Mouse (Mus musculus): ENCODE measurements around the gene Ywhah. TPM values are rescaled to one million over a fixed set of nuclear protein-coding genes. Genes with fewer than 3 reads are reported as not detected.
"Not testable (repeated sequence)": the region's sequence is repeated elsewhere in the genome, so short reads cannot be mapped to it uniquely, and the experiment has no call there.

Gene Ywhah
- polyA plus RNA-seq, 1 experiment from 2014 or later: 435 TPM

DNA sequence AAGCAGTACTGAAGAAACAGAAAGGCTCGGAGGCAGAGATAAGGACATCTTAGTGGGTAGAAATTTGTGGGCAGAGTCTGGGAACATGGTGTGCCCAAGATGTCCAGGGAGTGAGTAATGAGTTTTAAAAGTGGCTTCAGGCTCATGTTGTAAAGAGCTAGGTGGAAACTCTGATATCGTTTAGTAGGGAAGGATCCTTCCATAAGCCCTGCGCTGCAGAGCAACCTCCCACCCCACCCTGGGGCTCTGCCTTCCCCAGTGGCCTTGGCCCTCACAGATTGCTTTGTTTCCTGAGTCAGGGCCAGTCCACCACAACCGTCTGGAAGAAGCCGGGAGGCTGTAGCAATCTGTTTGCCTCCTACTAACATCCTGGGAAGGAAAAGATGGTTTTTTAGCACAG is 3.0 kb upstream of the Ywhah start:
- WGBS: 84% methylated on average over 5 of the region's 5 CpGs
- H3K36me3 ChIP-seq: no peaks in the 10 kb centered on the region
- ATAC-seq (ENCODE audit: low FRiP score, low read depth): no peak
- peaks cover 5% of the 10 kb centered on the region; the same call in 1 of the 2 replicates for H3K27me3 ChIP-seq
- H3K27ac ChIP-seq (replicated peaks): no peak overlapping the region
- H3K4me3 ChIP-seq: no peak overlapping the region
- peaks cover 30% of the 10 kb centered on the region for H3K4me1 ChIP-seq
- H3K9me3 ChIP-seq: no peaks in the 10 kb centered on the region
- H3K9ac ChIP-seq (replicated peaks): no peak overlapping the region
- no peak overlapping the region for H3K4me2 ChIP-seq (replicated peaks)

DNA sequence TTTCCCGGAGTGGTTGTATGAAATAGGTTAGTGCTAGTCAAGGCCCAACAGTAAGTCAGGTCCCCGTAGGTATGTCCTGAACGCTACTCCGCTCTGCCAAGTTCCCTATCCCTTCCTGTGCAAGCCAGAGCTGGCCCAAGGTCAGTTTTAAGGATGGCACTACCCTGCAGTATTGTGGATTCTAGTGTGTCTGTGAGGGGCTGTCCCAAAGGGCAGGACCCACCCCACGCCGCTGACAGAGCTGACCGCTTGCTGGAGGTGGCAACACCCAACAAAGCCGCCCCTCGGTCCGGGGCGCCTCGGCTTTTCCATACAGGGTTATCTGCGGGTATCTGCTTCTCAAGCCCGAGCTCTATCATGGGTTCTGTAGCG is 441 bp upstream of the Ywhah start:
- Histone ChIP-seq H3K9me3 (no peaks in the 10 kb centered on the region), H3K36me3 (no peaks in the 10 kb centered on the region), H3K27ac (replicated peaks) (peak overlapping the region; percentile 100), H3K9ac (replicated peaks) (peak overlapping the region; percentile 70), H3K4me2 (replicated peaks) (peak overlapping the region; percentile 90), H3K4me3 (peak overlapping the region; percentile 93), H3K4me1 (peaks cover 25% of the 10 kb centered on the region), H3K27me3 (no peaks in the 10 kb centered on the region)
- WGBS: 5% methylated on average over 15 of the region's 15 CpGs
- ATAC-seq (ENCODE audit: low FRiP score, low read depth): no peak; the same call in none of the 2 replicates

DNA sequence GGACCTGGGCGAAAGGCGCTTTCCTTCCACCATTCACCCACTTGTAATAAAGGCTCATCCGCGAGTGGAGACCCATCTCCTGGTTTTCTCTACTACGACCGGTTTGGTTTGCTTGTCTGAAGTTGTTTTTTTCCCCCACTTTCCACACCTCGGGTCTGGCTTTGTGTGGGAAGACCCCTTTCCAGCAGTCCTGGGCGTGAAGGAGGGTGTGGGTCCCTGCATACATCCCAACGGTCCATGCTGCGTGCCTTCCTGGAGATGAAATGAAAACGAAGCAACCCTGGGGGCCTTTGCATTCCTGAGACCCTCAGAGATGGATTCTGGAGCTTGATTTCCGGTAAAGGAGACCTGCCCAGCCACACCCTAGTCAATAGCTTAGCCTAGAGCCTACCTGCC is 808 bp downstream of the Ywhah start:
- peaks cover 29% of the 10 kb centered on the region for H3K4me1 ChIP-seq
- H3K36me3 ChIP-seq: peaks cover 10% of the 10 kb centered on the region
- no peaks in the 10 kb centered on the region for H3K27me3 ChIP-seq
- peak overlapping the region; percentile 90 for H3K4me2 ChIP-seq (replicated peaks)
- 0% methylated on average over 12 of the region's 12 CpGs for WGBS
- ATAC-seq (ENCODE audit: low FRiP score, low read depth): no peak
- H3K4me3 ChIP-seq: peak overlapping the region; percentile 93
- H3K9me3 ChIP-seq: no peaks in the 10 kb centered on the region
- H3K27ac ChIP-seq (replicated peaks): peak overlapping the region; percentile 100
- peak overlapping the region; percentile 96 for H3K9ac ChIP-seq (replicated peaks)

DNA sequence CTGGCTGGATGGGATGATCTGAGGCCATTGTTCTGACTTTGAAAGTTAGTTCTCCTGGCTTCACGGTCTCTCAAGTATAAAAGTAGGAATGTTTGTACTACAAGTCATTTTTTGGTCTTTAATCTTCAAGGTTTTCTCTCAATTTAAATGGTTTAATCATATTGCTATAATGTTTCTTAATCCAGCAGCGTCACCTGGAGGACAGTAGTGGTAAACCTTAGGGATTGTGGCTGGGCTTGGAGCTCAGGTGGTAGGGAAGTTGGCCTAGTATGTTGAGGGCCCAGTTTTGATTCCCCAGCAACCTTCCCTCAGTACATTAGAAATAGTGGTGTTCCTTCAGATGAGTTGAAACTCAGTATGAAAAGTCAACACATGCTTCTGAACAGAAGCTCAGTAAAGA is 3.0 kb downstream of the Ywhah start:
- no peak overlapping the region for H3K9ac ChIP-seq (replicated peaks)
- H3K27ac ChIP-seq (replicated peaks): no peak overlapping the region
- no peaks in the 10 kb centered on the region for H3K27me3 ChIP-seq
- 82% methylated on average over 2 of the region's 2 CpGs for WGBS
- H3K4me2 ChIP-seq (replicated peaks): peak overlapping the region; percentile 13; the same call in 1 of the 2 replicates
- H3K36me3 ChIP-seq: peaks cover 22% of the 10 kb centered on the region
- H3K4me3 ChIP-seq: no peak overlapping the region
- no peaks in the 10 kb centered on the region for H3K9me3 ChIP-seq
- ATAC-seq (ENCODE audit: low FRiP score, low read depth): no peak
- peaks cover 29% of the 10 kb centered on the region for H3K4me1 ChIP-seq

DNA sequence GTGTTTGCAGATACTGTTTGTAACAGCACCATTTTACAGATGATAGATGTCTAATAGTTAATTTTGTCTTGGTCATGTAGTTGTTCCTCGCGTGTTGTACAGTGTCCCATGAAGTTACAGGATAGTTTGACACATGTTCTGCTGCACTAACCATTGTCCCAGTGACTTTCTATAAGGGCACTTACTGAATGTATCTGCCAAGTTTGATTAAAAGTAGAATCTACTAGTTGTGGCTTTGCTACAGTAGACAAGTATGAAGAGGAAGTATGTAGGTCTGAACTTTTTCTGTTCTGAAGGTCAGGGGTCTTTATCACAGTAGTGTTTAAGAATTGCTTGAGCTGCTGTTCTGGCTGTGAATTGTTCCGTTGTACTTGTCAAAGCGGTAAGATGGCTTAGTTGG is 4.7 kb downstream of the Ywhah start:
- peaks cover 29% of the 10 kb centered on the region for H3K36me3 ChIP-seq
- H3K4me1 ChIP-seq: peaks cover 20% of the 10 kb centered on the region
- H3K9me3 ChIP-seq: no peaks in the 10 kb centered on the region
- no peak overlapping the region for H3K4me2 ChIP-seq (replicated peaks)
- H3K9ac ChIP-seq (replicated peaks): no peak overlapping the region
- no peak for ATAC-seq (ENCODE audit: low FRiP score, low read depth)
- no peak overlapping the region for H3K4me3 ChIP-seq
- H3K27me3 ChIP-seq: no peaks in the 10 kb centered on the region
- H3K27ac ChIP-seq (replicated peaks): no peak overlapping the region
- 96% methylated on average over 4 of the region's 4 CpGs for WGBS

DNA sequence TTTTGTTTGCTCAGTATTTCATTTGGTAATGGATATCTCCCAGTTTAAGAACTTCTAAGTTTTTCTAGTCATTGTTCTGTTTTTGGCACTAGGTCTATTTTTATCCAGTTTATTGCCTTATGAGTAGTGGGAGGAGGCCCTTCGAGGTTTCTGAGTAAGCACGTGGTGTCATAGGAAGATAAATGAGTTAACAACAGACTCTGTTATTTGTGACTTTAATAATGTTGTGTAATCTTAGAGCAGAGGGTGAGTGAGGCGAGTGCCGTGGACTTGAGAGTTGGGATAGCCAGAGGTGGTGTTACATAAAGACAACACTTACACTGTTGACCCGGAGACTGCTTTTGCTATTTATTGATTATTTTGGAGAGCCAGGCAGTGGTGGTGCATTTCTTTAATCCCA is 5.9 kb downstream of the Ywhah start:
- H3K4me2 ChIP-seq (replicated peaks): no peak overlapping the region
- H3K9me3 ChIP-seq: no peaks in the 10 kb centered on the region
- WGBS: 91% methylated on average over 5 of the region's 5 CpGs
- no peak overlapping the region for H3K4me3 ChIP-seq
- H3K4me1 ChIP-seq: peaks cover 24% of the 10 kb centered on the region
- H3K9ac ChIP-seq (replicated peaks): no peak overlapping the region
- no peak overlapping the region for H3K27ac ChIP-seq (replicated peaks)
- H3K36me3 ChIP-seq: peaks cover 32% of the 10 kb centered on the region
- H3K27me3 ChIP-seq: no peaks in the 10 kb centered on the region
- ATAC-seq (ENCODE audit: low FRiP score, low read depth): no peak

DNA sequence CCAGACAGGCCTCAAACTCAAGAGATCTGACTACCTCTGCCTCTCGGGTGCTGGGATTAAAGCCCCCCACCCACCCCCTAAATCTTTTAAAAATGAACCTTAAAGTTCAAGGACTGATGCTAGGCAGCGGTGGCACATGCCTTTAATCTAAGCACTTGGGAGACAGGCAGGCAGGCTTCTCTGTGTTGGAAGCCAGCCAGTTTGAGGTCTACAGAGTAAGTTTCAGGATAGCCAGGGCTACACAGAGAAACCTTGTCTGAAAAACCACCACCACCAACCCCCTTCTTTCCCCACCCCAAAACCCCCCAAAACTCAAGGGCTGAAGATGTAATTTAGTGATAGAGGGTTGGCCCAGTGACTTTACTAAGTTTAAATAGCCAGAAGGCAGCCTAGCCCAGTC is 10.0 kb downstream of the Ywhah start:
- 81% methylated on average over 2 of the region's 2 CpGs for WGBS
- H3K4me3 ChIP-seq: no peak overlapping the region
- H3K4me1 ChIP-seq: peaks cover 29% of the 10 kb centered on the region
- H3K9ac ChIP-seq (replicated peaks): no peak overlapping the region
- H3K27me3 ChIP-seq: no peaks in the 10 kb centered on the region
- H3K27ac ChIP-seq (replicated peaks): no peak overlapping the region
- no peak overlapping the region for H3K4me2 ChIP-seq (replicated peaks)
- ATAC-seq (ENCODE audit: low FRiP score, low read depth): no peak
- no peaks in the 10 kb centered on the region for H3K9me3 ChIP-seq
- peaks cover 29% of the 10 kb centered on the region for H3K36me3 ChIP-seq

DNA sequence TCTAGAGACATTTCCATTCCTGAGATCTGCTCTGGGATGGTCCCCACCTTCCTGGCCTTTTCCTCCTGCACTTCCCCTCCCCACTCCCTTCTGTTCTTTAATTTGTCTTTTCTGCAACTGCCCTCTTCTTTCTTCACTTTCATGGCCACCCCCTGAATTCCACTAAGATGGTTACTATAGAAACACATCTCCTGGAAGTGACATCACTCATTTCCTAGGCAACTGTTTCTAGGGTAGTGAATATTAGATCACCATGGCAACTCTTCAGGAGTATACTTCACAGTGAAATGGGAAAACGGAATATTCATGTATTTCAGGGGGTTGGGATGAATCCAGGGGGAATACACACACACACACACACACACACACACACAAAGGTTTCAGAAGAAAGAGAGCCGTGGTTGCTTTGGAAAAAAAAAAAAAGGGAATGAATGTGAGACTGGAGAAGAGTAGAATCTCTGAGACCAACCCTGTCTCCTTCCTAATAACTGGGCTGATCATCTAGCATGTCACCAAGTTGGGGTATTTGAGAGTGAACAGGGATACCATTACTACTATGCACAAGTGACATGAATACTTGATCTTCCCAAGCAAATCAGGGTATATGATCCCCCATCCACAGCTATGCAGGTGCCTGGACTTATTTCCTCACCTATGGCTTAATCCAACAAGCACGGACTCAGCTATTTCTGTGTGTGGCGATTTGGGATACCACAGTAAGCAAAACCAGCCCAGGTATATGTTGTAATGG is 12.0 kb downstream of the Ywhah start:
- Histone ChIP-seq H3K4me2 (replicated peaks) (no peak overlapping the region; the same call in 1 of the 2 replicates), H3K27me3 (no peaks in the 10 kb centered on the region), H3K9me3 (no peaks in the 10 kb centered on the region), H3K9ac (replicated peaks) (no peak overlapping the region), H3K36me3 (peaks cover 18% of the 10 kb centered on the region), H3K27ac (replicated peaks) (peak overlapping the region; percentile 40), H3K4me3 (no peak overlapping the region), H3K4me1 (peaks cover 28% of the 10 kb centered on the region)
- peak; percentile 67 for ATAC-seq (ENCODE audit: low FRiP score, low read depth)
- 52% methylated on average over 4 of the region's 4 CpGs for WGBS

DNA sequence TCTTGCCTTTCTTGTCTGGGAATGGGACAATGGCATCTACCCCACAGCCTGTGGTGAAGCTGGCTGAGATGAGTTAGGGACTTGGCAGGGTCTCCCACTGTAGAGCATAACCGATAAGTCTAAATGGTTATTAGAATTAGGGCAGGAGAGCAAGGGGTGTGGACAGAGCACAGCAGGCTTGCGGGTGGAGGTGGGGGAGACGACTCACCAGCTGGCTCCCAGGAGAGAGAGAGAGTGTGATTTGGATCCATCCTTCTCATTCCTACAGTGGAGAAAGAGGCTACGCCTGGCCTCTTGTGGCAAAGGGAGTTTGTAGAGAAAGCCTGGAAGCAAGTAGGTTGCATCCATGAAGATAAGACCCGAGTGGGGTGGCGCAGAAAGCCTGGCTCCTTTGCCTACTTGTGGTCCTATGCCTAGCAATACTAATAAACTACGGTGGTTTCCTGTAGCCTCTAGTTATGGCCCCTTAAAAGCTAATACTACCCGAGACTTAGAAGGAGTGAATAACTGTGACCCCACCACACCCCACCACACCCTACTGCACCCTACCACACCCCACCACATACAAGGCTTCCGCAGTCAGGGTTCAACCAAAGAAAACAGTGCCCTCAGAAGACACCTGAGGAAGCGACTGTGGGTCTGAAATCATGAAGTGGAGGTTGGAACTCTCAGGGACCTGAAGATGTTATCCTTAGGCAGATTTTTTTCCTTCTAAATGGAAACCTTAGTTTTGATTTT is 13.6 kb downstream of the Ywhah start:
- peaks cover 10% of the 10 kb centered on the region for H3K36me3 ChIP-seq
- no peak overlapping the region; the same call in 1 of the 2 replicates for H3K27ac ChIP-seq (replicated peaks)
- H3K4me3 ChIP-seq: no peak overlapping the region
- no peak overlapping the region for H3K4me2 ChIP-seq (replicated peaks)
- H3K9ac ChIP-seq (replicated peaks): no peak overlapping the region
- no peaks in the 10 kb centered on the region for H3K9me3 ChIP-seq
- 85% methylated on average over 10 of the region's 10 CpGs for WGBS
- no peaks in the 10 kb centered on the region for H3K27me3 ChIP-seq
- H3K4me1 ChIP-seq: peaks cover 28% of the 10 kb centered on the region
- ATAC-seq (ENCODE audit: low FRiP score, low read depth): no peak

DNA sequence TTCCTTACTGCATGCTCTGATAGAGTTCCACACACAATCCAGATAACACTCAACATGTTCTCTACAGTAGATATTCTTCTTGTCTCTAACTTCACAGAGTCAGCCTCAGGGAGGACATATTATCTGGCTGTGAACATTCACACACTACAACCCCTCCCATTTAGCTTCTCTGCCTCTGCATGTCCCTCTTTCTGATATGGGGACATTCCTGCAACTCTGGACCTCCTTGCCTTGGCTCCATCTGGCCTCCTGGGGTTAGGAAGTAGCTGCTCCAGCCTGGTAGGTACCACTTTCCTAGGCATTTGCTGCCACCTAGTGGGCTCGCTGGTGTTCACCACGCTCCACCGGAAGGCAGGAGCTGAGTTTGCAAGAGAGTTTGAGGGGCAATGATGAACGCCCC is 14.5 kb downstream of the Ywhah start:
- H3K4me1 ChIP-seq: peaks cover 28% of the 10 kb centered on the region
- no peak overlapping the region for H3K4me2 ChIP-seq (replicated peaks)
- no peaks in the 10 kb centered on the region for H3K9me3 ChIP-seq
- no peak overlapping the region for H3K27ac ChIP-seq (replicated peaks)
- 1% methylated on average over 4 of the region's 4 CpGs for WGBS
- peak; percentile 72 for ATAC-seq (ENCODE audit: low FRiP score, low read depth)
- no peak overlapping the region for H3K9ac ChIP-seq (replicated peaks)
- no peak overlapping the region for H3K4me3 ChIP-seq
- no peaks in the 10 kb centered on the region for H3K27me3 ChIP-seq
- peaks cover 6% of the 10 kb centered on the region for H3K36me3 ChIP-seq

DNA sequence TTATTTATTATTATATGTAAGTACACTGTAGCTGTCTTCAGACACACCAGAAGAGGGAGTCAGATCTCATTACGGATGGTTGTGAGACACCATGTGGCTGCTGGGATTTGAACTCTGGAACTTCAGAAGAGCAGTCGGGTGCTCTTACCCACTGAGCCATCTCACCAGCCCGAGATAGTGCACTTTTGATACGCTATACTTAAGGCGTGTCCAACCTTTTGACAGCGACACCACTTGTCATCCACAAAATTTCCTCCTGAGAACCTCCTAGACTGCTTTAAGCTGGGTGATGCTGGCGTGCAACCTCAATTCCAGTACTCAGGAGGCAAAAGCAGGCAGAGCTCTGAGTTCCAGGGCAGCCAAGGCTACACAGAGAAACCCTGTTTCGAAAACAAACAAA is 15.0 kb downstream of the Ywhah start:
- 42% methylated on average over 8 of the region's 8 CpGs for WGBS
- not testable (repeated sequence) for ATAC-seq (ENCODE audit: low FRiP score, low read depth)

DNA sequence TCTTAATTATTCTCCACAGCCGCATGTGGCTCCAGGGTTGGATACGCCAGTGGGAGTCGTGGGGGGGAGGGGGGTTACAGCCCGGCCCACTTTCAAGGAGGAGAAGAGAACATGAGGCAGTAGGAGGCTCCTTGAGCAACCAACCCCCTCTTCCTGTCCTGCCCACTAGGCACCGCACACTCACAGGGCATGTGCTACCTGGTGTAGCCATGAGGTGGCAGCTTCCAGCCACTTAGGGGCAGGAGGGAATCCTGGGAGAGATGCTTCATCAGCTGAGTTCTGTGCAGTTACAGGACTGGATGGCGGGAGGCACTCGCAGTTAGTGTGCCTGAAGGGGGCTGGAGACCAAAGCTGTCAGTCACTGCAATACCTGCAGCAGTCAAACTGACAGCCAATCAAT is 15.5 kb downstream of the Ywhah start:
- no peak overlapping the region for H3K4me3 ChIP-seq
- H3K36me3 ChIP-seq: no peaks in the 10 kb centered on the region
- no peaks in the 10 kb centered on the region for H3K27me3 ChIP-seq
- no peak overlapping the region for H3K9ac ChIP-seq (replicated peaks)
- 22% methylated on average over 7 of the region's 7 CpGs for WGBS
- peaks cover 26% of the 10 kb centered on the region for H3K4me1 ChIP-seq
- H3K9me3 ChIP-seq: no peaks in the 10 kb centered on the region
- no peak for ATAC-seq (ENCODE audit: low FRiP score, low read depth)
- no peak overlapping the region for H3K4me2 ChIP-seq (replicated peaks)
- no peak overlapping the region for H3K27ac ChIP-seq (replicated peaks)

More for the DNA sequence above, 15.0 kb downstream of the Ywhah start:
- peaks cover 28% of the 10 kb centered on the region for H3K4me1 ChIP-seq
- H3K27ac ChIP-seq (replicated peaks); H3K4me3 ChIP-seq; H3K36me3 ChIP-seq; H3K9ac ChIP-seq (replicated peaks); H3K9me3 ChIP-seq; H3K4me2 ChIP-seq (replicated peaks); H3K27me3 ChIP-seq: not testable (repeated sequence)
